Mouse (Mus musculus) liver, adult 2 months (tissue): ENCODE measurements around the gene Tcte3.

ENCODE experiments used
- CTCF ChIP-seq: fragments of 200-500 bp; IDR thresholded peaks from 2 replicates; pipeline ENCODE4 v1.5.1; 2011; ENCODE audit warnings: low read depth, low read length, control low read depth
- POLR2A ChIP-seq: fragments of 200-500 bp; IDR thresholded peaks from 2 replicates; pipeline ENCODE4 v1.6.1; 2011; ENCODE audit warnings: low read length, control low read depth; ENCODE audit not compliant: insufficient read depth; ENCODE audit errors: extremely low read depth

- TF ChIP-seq CTCF (no peak), POLR2A (no peak)
These were observed 43.7 kb upstream of the Tcte3 start for GRCm38 (mm10) chr17:15085006-15085405.
